Mouse (Mus musculus): ENCODE data around the gene Mecom. TPM values are rescaled to one million over a fixed set of nuclear protein-coding genes. Genes with fewer than 3 reads are reported as not detected.

The Mecom gene
- polyA plus RNA-seq, 1 experiment = 0.02 TPM

DNA sequence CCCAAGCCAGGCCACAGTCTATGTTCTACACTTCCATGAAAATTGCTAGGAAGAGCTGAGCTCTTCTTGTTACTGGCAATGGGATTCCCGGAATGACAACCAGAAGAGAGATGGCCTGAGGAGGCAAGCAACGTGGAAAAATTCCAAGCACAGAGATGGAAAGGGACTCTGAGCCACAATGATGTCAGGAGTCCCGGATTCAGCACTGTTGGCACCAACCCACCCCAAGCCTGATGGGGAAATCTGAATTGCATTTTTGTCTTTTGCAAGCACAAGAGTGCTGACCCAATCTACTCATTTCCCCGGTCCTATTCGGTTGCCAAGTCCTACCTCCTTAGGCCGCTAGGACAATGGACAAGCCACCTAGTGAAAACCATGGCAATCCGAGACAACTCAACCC, 181.2 kb downstream of the Mecom start:
- Histone ChIP-seq H3K36me3 (ENCODE audit: control insufficient read depth) (no peaks in the 10 kb centered on the region), H3K4me1 (ENCODE audit: control insufficient read depth) (no peaks in the 10 kb centered on the region), H3K4me3 (replicated peaks) (no peak overlapping the region), H3K27me3 (ENCODE audit: control insufficient read depth) (no peaks in the 10 kb centered on the region), H3K9me3 (ENCODE audit: control insufficient read depth, low read length) (no peaks in the 10 kb centered on the region)
- no peak for TF ChIP-seq GATA1 (IDR thresholded peaks at IDR 0.05; ENCODE audit: low read length)
- TF ChIP-seq TAL1 (IDR thresholded peaks at IDR 0.05; ENCODE audit: low read length) = no peak

GRCm38 (mm10) chr3:30361190-30361589, 186.6 kb downstream of the Mecom start:
- TF ChIP-seq GATA1 (IDR thresholded peaks at IDR 0.05; ENCODE audit: low read length) (no peak), TAL1 (IDR thresholded peaks at IDR 0.05; ENCODE audit: low read length) (no peak)
- Histone ChIP-seq H3K27me3 (ENCODE audit: control insufficient read depth) (no peaks in the 10 kb centered on the region), H3K4me1 (ENCODE audit: control insufficient read depth) (no peaks in the 10 kb centered on the region), H3K36me3 (ENCODE audit: control insufficient read depth) (no peaks in the 10 kb centered on the region), H3K4me3 (replicated peaks) (no peak overlapping the region), H3K9me3 (ENCODE audit: control insufficient read depth, low read length) (no peaks in the 10 kb centered on the region)

DNA sequence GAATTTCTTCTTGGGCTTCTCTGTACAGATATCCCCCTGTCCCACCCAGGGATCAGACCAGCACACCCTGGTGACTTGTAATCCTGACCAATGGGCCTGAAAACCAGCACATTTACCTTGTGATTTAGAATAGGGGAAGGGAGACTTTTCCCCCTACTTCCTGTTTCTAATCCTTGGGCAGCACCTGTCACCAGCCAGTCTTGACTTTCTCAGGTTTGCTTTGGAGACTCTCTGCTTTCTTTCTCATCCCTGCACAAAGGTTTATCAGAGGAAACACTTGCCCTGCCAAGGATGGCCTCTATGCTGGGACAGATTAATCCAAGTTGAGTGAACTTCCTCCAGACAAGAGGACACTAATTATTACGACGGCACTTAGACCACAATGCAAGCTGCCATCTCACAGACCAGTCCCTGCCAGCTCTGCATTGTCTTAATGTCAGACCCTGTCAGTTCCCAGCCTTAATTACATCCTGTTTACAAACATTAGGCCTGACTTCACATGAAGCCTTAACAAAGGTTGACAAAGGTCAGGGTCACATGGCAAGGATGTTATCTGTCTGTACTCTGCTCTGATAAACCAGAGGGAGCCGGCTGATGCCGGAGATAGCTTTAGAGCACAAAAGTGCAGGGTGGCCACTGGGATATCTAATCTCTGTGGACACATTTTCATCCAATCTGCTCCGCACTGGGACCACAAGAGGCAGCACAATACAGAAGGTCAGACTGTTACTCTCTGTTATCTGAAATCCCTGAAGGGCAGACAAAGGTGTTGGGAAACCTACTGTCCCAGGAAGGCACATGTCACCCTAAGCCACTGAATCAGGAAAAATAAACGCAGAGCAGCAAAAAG, 193.7 kb downstream of the Mecom start:
- no peak for TF ChIP-seq TAL1 (IDR thresholded peaks at IDR 0.05; ENCODE audit: low read length)
- no peak for TF ChIP-seq GATA1 (IDR thresholded peaks at IDR 0.05; ENCODE audit: low read length)
- Histone ChIP-seq H3K36me3 (ENCODE audit: control insufficient read depth) (no peaks in the 10 kb centered on the region), H3K9me3 (ENCODE audit: control insufficient read depth, low read length) (no peaks in the 10 kb centered on the region), H3K4me3 (replicated peaks) (no peak overlapping the region), H3K4me1 (ENCODE audit: control insufficient read depth) (no peaks in the 10 kb centered on the region), H3K27me3 (ENCODE audit: control insufficient read depth) (no peaks in the 10 kb centered on the region)

DNA sequence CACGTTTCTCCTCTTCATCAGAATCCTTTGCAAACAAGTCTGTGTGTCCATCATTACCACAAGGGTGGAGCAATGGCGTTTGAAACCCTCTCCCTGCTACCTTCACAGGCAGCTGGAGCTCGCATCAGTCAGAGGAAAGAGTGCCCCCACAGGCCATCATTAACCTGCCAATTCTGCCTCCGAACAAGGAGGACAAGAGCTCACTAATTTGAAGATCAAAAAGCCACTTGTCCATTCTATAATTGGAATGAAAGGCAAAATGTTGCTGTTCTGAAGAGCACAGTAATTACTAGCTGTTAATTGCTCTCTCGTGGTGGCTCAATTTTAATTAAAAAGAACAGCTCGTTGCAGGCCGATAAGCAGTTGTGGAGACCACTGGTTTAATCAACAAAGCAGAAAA, 198.5 kb downstream of the Mecom start:
- no peaks in the 10 kb centered on the region for H3K9me3 ChIP-seq (ENCODE audit: control insufficient read depth, low read length)
- no peak for TF ChIP-seq TAL1 (IDR thresholded peaks at IDR 0.05; ENCODE audit: low read length)
- no peak for TF ChIP-seq GATA1 (IDR thresholded peaks at IDR 0.05; ENCODE audit: low read length)
- H3K27me3 ChIP-seq (ENCODE audit: control insufficient read depth) = no peaks in the 10 kb centered on the region
- no peak overlapping the region for H3K4me3 ChIP-seq (replicated peaks)
- no peaks in the 10 kb centered on the region for H3K36me3 ChIP-seq (ENCODE audit: control insufficient read depth)
- no peaks in the 10 kb centered on the region for H3K4me1 ChIP-seq (ENCODE audit: control insufficient read depth)

GRCm38 (mm10) chr3:30344151-30344550, 203.7 kb downstream of the Mecom start:
- no peak overlapping the region for H3K4me3 ChIP-seq (replicated peaks)
- no peaks in the 10 kb centered on the region for H3K36me3 ChIP-seq (ENCODE audit: control insufficient read depth)
- no peaks in the 10 kb centered on the region for H3K27me3 ChIP-seq (ENCODE audit: control insufficient read depth)
- no peak for TF ChIP-seq TAL1 (IDR thresholded peaks at IDR 0.05; ENCODE audit: low read length)
- no peak for TF ChIP-seq GATA1 (IDR thresholded peaks at IDR 0.05; ENCODE audit: low read length)
- no peaks in the 10 kb centered on the region for H3K4me1 ChIP-seq (ENCODE audit: control insufficient read depth)
- H3K9me3 ChIP-seq (ENCODE audit: control insufficient read depth, low read length) = no peaks in the 10 kb centered on the region

GRCm38 (mm10) chr3:30332337-30332736, 215.5 kb downstream of the Mecom start:
- no peak for TF ChIP-seq GATA1 (IDR thresholded peaks at IDR 0.05; ENCODE audit: low read length)
- no peak for TF ChIP-seq TAL1 (IDR thresholded peaks at IDR 0.05; ENCODE audit: low read length)
- Histone ChIP-seq H3K27me3 (ENCODE audit: control insufficient read depth) (no peaks in the 10 kb centered on the region), H3K4me3 (replicated peaks) (no peak overlapping the region), H3K4me1 (ENCODE audit: control insufficient read depth) (no peaks in the 10 kb centered on the region), H3K36me3 (ENCODE audit: control insufficient read depth) (no peaks in the 10 kb centered on the region), H3K9me3 (ENCODE audit: control insufficient read depth, low read length) (no peaks in the 10 kb centered on the region)

DNA sequence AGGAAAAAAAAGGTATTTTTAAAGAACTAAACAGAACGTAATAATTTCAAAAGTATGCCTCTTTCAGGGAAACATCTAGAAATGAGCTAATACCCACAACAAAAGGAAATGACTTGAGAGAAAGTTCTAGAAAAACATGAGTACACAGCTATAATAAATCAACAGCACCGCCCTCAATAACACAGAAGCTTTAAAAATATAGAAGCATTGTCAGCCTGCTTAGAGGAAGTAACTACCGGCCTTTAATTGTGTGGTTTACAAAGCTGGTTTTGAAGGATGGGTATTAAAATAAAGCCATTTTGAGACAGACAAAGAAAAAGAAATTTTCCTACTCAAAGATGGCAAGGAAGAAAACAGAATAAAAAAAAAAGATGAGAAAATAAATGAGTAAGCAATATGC, 217.3 kb downstream of the Mecom start:
- Histone ChIP-seq H3K27me3 (ENCODE audit: control insufficient read depth) (no peaks in the 10 kb centered on the region), H3K36me3 (ENCODE audit: control insufficient read depth) (no peaks in the 10 kb centered on the region), H3K9me3 (ENCODE audit: control insufficient read depth, low read length) (no peaks in the 10 kb centered on the region), H3K4me1 (ENCODE audit: control insufficient read depth) (no peaks in the 10 kb centered on the region), H3K4me3 (replicated peaks) (no peak overlapping the region)
- no peak for TF ChIP-seq GATA1 (IDR thresholded peaks at IDR 0.05; ENCODE audit: low read length)
- no peak for TF ChIP-seq TAL1 (IDR thresholded peaks at IDR 0.05; ENCODE audit: low read length)

- H3K4me1 ChIP-seq (ENCODE audit: control insufficient read depth) = no peaks in the 10 kb centered on the region
- H3K36me3 ChIP-seq (ENCODE audit: control insufficient read depth) = no peaks in the 10 kb centered on the region
- no peaks in the 10 kb centered on the region for H3K27me3 ChIP-seq (ENCODE audit: control insufficient read depth)
- TF ChIP-seq GATA1 (IDR thresholded peaks at IDR 0.05; ENCODE audit: low read length) = no peak
- no peak for TF ChIP-seq TAL1 (IDR thresholded peaks at IDR 0.05; ENCODE audit: low read length)
- H3K9me3 ChIP-seq (ENCODE audit: control insufficient read depth, low read length) = no peaks in the 10 kb centered on the region
- no peak overlapping the region for H3K4me3 ChIP-seq (replicated peaks)
Measured at GRCm38 (mm10) chr3:30330021-30330420, 217.8 kb downstream of the Mecom start.

DNA sequence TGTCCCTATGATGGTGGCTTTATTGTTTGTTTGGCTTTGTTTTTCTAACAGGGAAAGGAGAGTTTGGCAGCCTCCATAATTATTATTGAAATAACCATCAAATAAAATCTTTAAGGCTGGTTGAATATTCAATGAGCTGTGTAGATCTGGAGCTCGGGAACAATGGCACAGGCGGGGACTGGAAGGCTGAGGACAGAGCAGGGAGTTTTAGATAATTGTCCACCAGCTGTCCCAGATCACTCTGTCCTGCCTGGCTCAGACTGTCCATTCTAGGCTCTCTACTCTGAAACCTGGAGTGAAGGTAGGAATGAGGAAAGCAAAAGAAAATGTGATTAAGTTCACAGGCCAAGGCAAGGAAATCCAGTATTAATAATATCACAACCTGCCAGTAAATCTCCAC, 232.9 kb downstream of the Mecom start:
- no peak for TF ChIP-seq TAL1 (IDR thresholded peaks at IDR 0.05; ENCODE audit: low read length)
- TF ChIP-seq GATA1 (IDR thresholded peaks at IDR 0.05; ENCODE audit: low read length) = no peak
- no peaks in the 10 kb centered on the region for H3K9me3 ChIP-seq (ENCODE audit: control insufficient read depth, low read length)
- H3K4me1 ChIP-seq (ENCODE audit: control insufficient read depth) = no peaks in the 10 kb centered on the region
- H3K27me3 ChIP-seq (ENCODE audit: control insufficient read depth) = no peaks in the 10 kb centered on the region
- no peak overlapping the region for H3K4me3 ChIP-seq (replicated peaks)
- H3K36me3 ChIP-seq (ENCODE audit: control insufficient read depth) = no peaks in the 10 kb centered on the region
